Mouse (Mus musculus) cerebellum, adult 2 months (tissue): ENCODE measurements around the gene Zfp398. TPM values are rescaled to one million over a fixed set of nuclear protein-coding genes. Genes with fewer than 3 reads are reported as not detected.

ENCODE experiments used
- DNase-seq, 2 experiments: peaks; one replicate each; pipeline ENCODE4 v3.0.0; 2021
- H3K27ac ChIP-seq: fragments of 200-500 bp; 2 replicates; pipeline ENCODE4 v1.5.1; 2012; ENCODE audit warnings: low read length, control low read depth, inconsistent platforms; ENCODE audit not compliant: insufficient read depth
- H3K27me3 ChIP-seq: fragments of 200-500 bp; 2 replicates; pipeline ENCODE4 v1.6.1; 2012; ENCODE audit warnings: inconsistent platforms, mild to moderate bottlenecking, low read length, moderate library complexity; ENCODE audit not compliant: control insufficient read depth, insufficient read depth
- H3K4me1 ChIP-seq: fragments of 200-500 bp; 2 replicates; pipeline ENCODE4 v1.6.1; 2011; ENCODE audit warnings: low read length; ENCODE audit not compliant: control insufficient read depth, insufficient read depth
- H3K4me3 ChIP-seq: fragments of 200-500 bp; replicated peaks from 2 replicates; pipeline ENCODE3; 2011; ENCODE audit warnings: mild to moderate bottlenecking, low read depth, low read length, control low read depth; ENCODE audit not compliant: insufficient read depth
- CTCF ChIP-seq: fragments of 200-500 bp; IDR thresholded peaks from 2 replicates; pipeline ENCODE4 v1.5.1; 2011; ENCODE audit warnings: low read depth, mild to moderate bottlenecking, control low read depth, low read length, moderate library complexity, borderline replicate concordance; ENCODE audit not compliant: insufficient read depth
- POLR2A ChIP-seq: fragments of 200-500 bp; IDR thresholded peaks from 2 replicates; pipeline ENCODE4 v1.6.1; 2011; ENCODE audit warnings: low read length, control low read depth, borderline replicate concordance; ENCODE audit not compliant: insufficient read depth
- WGBS: fragments of 180-500 bp; shearing (Covaris S2); methylation state at CpG from one replicate; pipeline ENCODE4 v1.1.7; 2018; 5-methylcytosine and 5-hydroxymethylcytosine counted together
- polyA plus RNA-seq: library from polyadenylated mRNA; depleted of rRNA; stranded (reverse); fragments of >200 nt; gene quantifications from 2 replicates; pipeline ENCODE4 v1.2.3, GENCODE M21; 2012

Zfp398 gene
- polyA plus RNA-seq, 1 experiment, result 20.0 TPM

DNA sequence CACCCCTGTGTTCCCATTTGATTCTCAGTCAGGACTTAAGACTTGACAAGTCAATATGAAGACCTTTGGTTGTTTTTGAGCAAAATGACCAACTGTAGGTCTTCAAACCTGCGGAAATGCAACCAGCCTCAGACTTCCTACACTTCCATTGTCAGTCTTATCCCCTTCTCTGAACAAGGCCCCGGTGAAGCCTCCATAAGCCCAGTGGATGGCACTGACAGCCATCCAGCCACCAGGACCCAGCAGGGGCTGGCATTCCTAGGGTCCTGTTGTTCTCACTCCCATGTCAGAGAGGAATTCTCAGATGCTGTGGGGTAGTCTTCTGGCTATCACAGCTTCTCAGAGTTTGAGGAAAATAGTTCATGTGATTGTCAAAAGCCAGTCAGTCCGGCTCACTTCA lies 43.1 kb downstream of the Zfp398 start:
- H3K27ac ChIP-seq, result peak overlapping the region; percentile 87; the same call in 1 of the 2 replicates
- WGBS, result 26% methylated on average over 3 of the region's 3 CpGs
- H3K4me3 ChIP-seq, result peak overlapping the region; percentile 66
- peaks cover 11% of the 10 kb centered on the region for H3K4me1 ChIP-seq
- no peaks in the 10 kb centered on the region for H3K27me3 ChIP-seq
- TF ChIP-seq POLR2A, result no peak
- TF ChIP-seq CTCF, result no peak
- no peak for DNase-seq

DNA sequence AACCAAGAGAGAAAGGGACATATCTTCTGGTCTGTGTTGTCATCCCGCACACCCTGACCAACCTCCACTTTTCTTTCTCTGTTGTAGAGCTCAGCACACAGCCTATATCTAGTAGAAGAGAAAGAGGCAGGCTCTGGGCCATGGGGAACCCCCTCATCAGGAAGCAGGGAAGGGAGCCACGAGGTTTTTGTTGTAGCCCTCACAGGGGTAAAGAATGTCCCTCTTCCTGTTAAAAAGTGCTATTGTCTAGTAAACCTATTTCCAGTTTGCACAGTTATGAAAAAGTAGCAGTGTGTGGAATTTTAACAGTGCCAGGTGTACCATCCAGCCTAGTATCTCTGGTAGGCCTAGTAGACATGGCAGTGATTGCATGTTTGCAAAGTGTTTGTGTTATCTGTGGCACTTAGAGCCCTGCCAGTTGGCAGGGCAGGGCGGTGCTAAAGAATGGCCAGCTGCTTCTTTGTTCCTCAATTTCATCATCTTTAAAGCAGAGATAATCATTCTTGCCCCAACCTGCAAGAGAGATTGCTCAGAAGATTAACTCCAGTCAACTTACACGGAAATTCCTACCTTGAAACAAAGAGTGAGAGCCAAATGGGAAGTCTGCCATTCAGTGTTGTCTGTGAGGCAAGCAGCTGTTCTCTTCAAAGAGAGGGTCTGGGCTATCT lies 43.7 kb downstream of the Zfp398 start:
- H3K27me3 ChIP-seq, result no peaks in the 10 kb centered on the region
- DNase-seq, result no peak
- H3K4me3 ChIP-seq, result peak overlapping the region; percentile 66
- H3K27ac ChIP-seq, result no peak overlapping the region
- peaks cover 11% of the 10 kb centered on the region for H3K4me1 ChIP-seq
- no peak for TF ChIP-seq CTCF
- no peak for TF ChIP-seq POLR2A
- WGBS, result 40% methylated on average over 4 of the region's 4 CpGs

DNA sequence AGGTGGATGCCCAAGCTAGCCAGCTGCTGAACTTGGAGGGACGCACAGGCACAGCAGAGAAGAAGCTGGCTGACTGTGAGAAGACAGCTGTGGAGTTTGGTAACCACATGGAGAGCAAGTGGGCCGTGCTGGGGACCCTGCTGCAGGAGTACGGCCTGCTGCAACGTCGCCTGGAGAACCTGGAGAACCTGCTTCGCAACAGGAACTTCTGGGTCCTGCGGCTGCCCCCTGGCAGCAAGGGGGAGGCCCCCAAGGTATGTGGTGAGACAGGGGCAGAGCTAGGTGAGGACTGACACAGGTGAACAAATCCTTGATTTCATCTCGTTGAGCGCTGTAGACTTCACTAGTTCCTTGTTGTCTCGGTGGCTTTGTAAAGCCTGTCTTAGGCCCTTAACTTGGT lies 44.7 kb downstream of the Zfp398 start:
- Histone ChIP-seq H3K4me1 (peaks cover 11% of the 10 kb centered on the region), H3K27ac (no peak overlapping the region), H3K4me3 (no peak overlapping the region), H3K27me3 (no peaks in the 10 kb centered on the region)
- 94% methylated on average over 10 of the region's 10 CpGs for WGBS
- no peak for DNase-seq
- no peak for TF ChIP-seq CTCF
- no peak for TF ChIP-seq POLR2A

DNA sequence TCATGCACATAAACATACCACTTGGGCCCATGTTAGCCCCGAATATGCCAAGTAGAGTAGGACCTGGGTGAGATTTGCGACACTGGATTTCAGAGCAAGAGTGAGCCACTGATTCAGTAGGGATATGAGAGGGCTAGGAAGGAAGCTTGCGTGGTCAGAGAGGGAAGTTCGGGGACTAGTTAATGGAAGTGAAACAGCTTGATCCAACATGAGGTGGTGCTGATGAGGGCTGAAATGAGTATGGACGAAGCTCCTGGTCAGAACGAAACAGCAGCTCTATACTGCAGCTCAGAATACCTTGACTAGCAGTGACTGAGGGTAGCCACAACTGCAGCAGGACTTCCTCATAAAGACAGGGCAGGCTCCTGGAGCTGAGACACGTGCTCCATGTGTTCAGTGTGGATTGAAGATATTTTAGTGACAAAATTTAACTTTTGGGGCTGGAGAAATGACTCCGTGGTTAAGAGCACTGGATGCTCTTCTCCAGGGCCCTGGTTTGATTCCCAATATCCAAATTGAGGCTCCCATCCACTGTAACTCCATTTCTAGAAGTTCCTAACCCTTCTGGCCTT lies 53.4 kb downstream of the Zfp398 start:
- no peaks in the 10 kb centered on the region for H3K27me3 ChIP-seq
- no peak overlapping the region for H3K27ac ChIP-seq
- no peak for TF ChIP-seq POLR2A
- no peak for TF ChIP-seq CTCF
- no peak overlapping the region for H3K4me3 ChIP-seq
- DNase-seq, result no peak
- WGBS, result 91% methylated on average over 8 of the region's 8 CpGs
- no peaks in the 10 kb centered on the region; the same call in none of the 2 replicates for H3K4me1 ChIP-seq

DNA sequence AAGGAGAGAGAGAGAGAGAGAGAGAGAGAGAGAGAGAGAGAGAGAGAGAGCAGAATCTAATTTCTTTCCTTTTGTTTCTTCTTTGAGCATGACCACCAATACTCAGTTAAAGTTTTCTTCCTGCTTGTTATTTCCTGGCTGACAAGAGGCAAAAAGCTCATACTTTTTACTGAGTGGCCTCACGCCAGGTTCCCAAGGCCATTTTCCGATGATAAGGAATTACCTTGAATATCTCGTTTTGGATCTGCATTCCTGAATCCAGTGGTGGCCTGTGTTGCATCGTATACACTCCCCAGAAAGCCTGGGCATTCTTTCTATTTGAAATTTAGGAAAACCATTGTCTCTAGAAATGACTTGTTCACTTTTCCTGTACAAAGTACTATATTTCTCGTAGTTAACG lies 64.0 kb downstream of the Zfp398 start:
- 93% methylated on average over 6 of the region's 6 CpGs for WGBS
- H3K27me3 ChIP-seq, result no peaks in the 10 kb centered on the region
- no peak overlapping the region for H3K4me3 ChIP-seq
- DNase-seq, result no peak
- no peak for TF ChIP-seq CTCF
- no peak for TF ChIP-seq POLR2A
- H3K4me1 ChIP-seq, result peaks cover 4% of the 10 kb centered on the region
- no peak overlapping the region for H3K27ac ChIP-seq

DNA sequence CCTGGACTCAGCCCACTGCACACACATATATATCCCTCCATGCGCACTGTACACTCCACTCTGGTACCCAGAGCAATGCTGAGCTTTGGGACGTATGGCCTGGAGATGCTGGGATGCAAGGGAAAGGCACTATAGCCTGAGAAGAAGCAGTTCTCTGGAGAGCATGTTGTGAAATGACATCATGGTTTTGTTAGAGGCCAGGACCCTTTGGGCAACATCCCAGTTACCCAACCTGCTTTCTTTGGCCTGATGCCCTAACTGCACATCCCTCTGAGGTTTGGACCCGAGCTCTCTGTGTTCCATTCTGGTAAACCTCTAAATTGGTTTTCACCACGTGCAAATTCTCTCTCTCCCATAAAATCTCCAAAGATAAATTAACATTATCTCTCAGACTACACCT lies 68.1 kb downstream of the Zfp398 start:
- DNase-seq, result peak; percentile 77 to 88
- WGBS, result 15% methylated on average over 4 of the region's 4 CpGs
- H3K4me3 ChIP-seq, result no peak overlapping the region

DNA sequence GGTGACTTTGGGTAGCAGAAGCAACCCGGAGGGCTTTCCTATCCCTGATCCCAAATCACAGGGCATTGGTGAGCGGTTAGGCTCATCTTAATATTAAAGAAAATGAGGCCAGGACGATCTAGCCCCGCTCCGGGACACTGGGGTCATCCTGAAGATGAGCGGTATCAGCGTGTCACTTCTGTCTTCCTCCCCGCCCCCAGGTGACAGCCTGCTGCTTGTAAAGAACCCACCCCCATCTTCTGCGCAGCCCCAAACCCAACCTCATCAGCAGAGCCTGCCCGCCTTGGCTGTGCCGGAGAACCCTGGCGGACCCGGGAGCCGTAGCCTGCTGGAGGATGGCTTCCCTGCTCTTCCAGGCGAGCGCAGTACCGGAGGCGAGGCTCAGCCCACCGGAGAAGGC lies 68.9 kb downstream of the Zfp398 start:
- no peak overlapping the region for H3K27ac ChIP-seq
- 79% methylated on average over 19 of the region's 19 CpGs for WGBS
- peaks cover 4% of the 10 kb centered on the region for H3K4me1 ChIP-seq
- TF ChIP-seq CTCF, result no peak
- TF ChIP-seq POLR2A, result no peak
- DNase-seq, result no peak
- H3K27me3 ChIP-seq, result no peaks in the 10 kb centered on the region
- H3K4me3 ChIP-seq, result no peak overlapping the region

More for the DNA sequence above, 68.1 kb downstream of the Zfp398 start:
- peak overlapping the region; percentile 49 for H3K27ac ChIP-seq
- no peaks in the 10 kb centered on the region for H3K27me3 ChIP-seq
- H3K4me1 ChIP-seq, result peaks cover 4% of the 10 kb centered on the region
- TF ChIP-seq POLR2A, result no peak
- no peak for TF ChIP-seq CTCF
